Mouse (Mus musculus): Measurements from ENCODE around the gene Tex26.
A peak's percentile ranks its signal among the peaks of the same experiment; 100 is the strongest.

- TF ChIP-seq CTCF (IDR thresholded peaks at IDR 0.05; ENCODE audit: low read depth, low read length) (peak; percentile 86), POLR2A (IDR thresholded peaks at IDR 0.05; ENCODE audit: extremely low read depth, insufficient read depth, low read length) (no peak)
These were observed 14.8 kb downstream of the Tex26 start for GRCm38 (mm10) chr5:149454281-149454680.
